Mouse (Mus musculus): Measurements from ENCODE around the gene Crybb2.

The Crybb2 gene

GRCm38 (mm10) chr5:113070017-113070416 lies at the start of gene Crybb2:
Gene Crybb2 (minus strand): TSS chr5:113070117.
- DNase-seq (ENCODE audit: low spot score in 2 of 2) = no peak

- DNase-seq (ENCODE audit: low spot score in 2 of 2) = no peak
These were observed 49.4 kb upstream of the Crybb2 start for GRCm38 (mm10) chr5:113119291-113119690.

GRCm38 (mm10) chr5:113118695-113119094 lies 48.8 kb upstream of the Crybb2 start:
- DNase-seq (ENCODE audit: low spot score in 2 of 2) = peak in 1 of 2 experiments; percentile 18

- DNase-seq (ENCODE audit: low spot score in 2 of 2) = no peak
These were observed 47.4 kb upstream of the Crybb2 start for GRCm38 (mm10) chr5:113117361-113117760.

GRCm38 (mm10) chr5:113115896-113116295 lies 46.0 kb upstream of the Crybb2 start:
- DNase-seq (ENCODE audit: low spot score in 2 of 2) = no peak

- peak; percentile 32 to 33 for DNase-seq (ENCODE audit: low spot score in 2 of 2)
These were observed 44.6 kb upstream of the Crybb2 start for GRCm38 (mm10) chr5:113114264-113115225.

- no peak for DNase-seq (ENCODE audit: low spot score in 2 of 2)
These were observed 43.2 kb upstream of the Crybb2 start for GRCm38 (mm10) chr5:113113120-113113519.

GRCm38 (mm10) chr5:113111336-113111735 lies 41.4 kb upstream of the Crybb2 start:
- no peak for DNase-seq (ENCODE audit: low spot score in 2 of 2)

- no peak for DNase-seq (ENCODE audit: low spot score in 2 of 2)
These were observed 41.0 kb upstream of the Crybb2 start for GRCm38 (mm10) chr5:113110929-113111328.

GRCm38 (mm10) chr5:113109651-113110050 lies 39.7 kb upstream of the Crybb2 start:
- peak in 1 of 2 experiments; percentile 19 for DNase-seq (ENCODE audit: low spot score in 2 of 2)

GRCm38 (mm10) chr5:113108165-113108764 lies 38.3 kb upstream of the Crybb2 start:
- no peak for DNase-seq (ENCODE audit: low spot score in 2 of 2)

GRCm38 (mm10) chr5:113107709-113108108 lies 37.8 kb upstream of the Crybb2 start:
- no peak for DNase-seq (ENCODE audit: low spot score in 2 of 2)

- DNase-seq (ENCODE audit: low spot score in 2 of 2) = no peak
These were observed 36.7 kb upstream of the Crybb2 start for GRCm38 (mm10) chr5:113106594-113106993.

- no peak for DNase-seq (ENCODE audit: low spot score in 2 of 2)
These were observed 35.6 kb upstream of the Crybb2 start for GRCm38 (mm10) chr5:113105481-113105880.

- no peak for DNase-seq (ENCODE audit: low spot score in 2 of 2)
These were observed 35.1 kb upstream of the Crybb2 start for GRCm38 (mm10) chr5:113105035-113105434.

GRCm38 (mm10) chr5:113102455-113102854 lies 32.5 kb upstream of the Crybb2 start:
- no peak for DNase-seq (ENCODE audit: low spot score in 2 of 2)

- no peak for DNase-seq (ENCODE audit: low spot score in 2 of 2)
These were observed 31.5 kb upstream of the Crybb2 start for GRCm38 (mm10) chr5:113101457-113101856.

- DNase-seq (ENCODE audit: low spot score in 2 of 2) = no peak
These were observed 30.5 kb upstream of the Crybb2 start for GRCm38 (mm10) chr5:113100422-113100821.

GRCm38 (mm10) chr5:113099546-113099945 lies 29.6 kb upstream of the Crybb2 start:
- DNase-seq (ENCODE audit: low spot score in 2 of 2) = peak; percentile 65 to 71

- no peak for DNase-seq (ENCODE audit: low spot score in 2 of 2)
These were observed 27.6 kb upstream of the Crybb2 start for GRCm38 (mm10) chr5:113097551-113097950.

GRCm38 (mm10) chr5:113095456-113095855 lies 25.5 kb upstream of the Crybb2 start:
- DNase-seq (ENCODE audit: low spot score in 2 of 2) = no peak

- no peak for DNase-seq (ENCODE audit: low spot score in 2 of 2)
These were observed 22.5 kb upstream of the Crybb2 start for GRCm38 (mm10) chr5:113092406-113092805.

- DNase-seq (ENCODE audit: low spot score in 2 of 2) = no peak
These were observed 21.2 kb upstream of the Crybb2 start for GRCm38 (mm10) chr5:113091162-113091561.

Data from spleen, postnatal 36 days (tissue).